Mouse (Mus musculus): ENCODE measurements at regions not wholly inside any gene's neighbourhood (a gene's known extent, or its start where the extent isn't known, plus 50 kb on each side); places are given as distances from the start of the nearest gene placed in this dataset.

- TF ChIP-seq CTCF (IDR thresholded peaks at IDR 0.05; ENCODE audit: low read depth, low read length) (no peak), POLR2A (IDR thresholded peaks at IDR 0.05; ENCODE audit: borderline replicate concordance, low read depth, low read length) (no peak)
These were observed 137.4 kb upstream of the Lyplal1 start for GRCm38 (mm10) chr1:186254500-186254899.
